ENCODE assay signal across 10 mouse cellular contexts in genomic region chr4:40875842-40876241, GRCm38 (mm10). TPM values are rescaled to one million over a fixed set of nuclear protein-coding genes. Genes with fewer than 3 reads are reported as not detected.
A peak's percentile ranks its signal among the peaks of the same experiment; 100 is the strongest.
DNase-seq lines count a peak whose midpoint lies in the region; ATAC-seq lines count a peak whose summit lies in the region.
"Had no signal": no experiment of that assay in that cellular context is flagged by ENCODE, and none has a peak within 500 bp of the region (broad histone marks: within the 10 kb centered on the region; RNA-seq: fewer than 3 reads in every experiment).

No protein-coding gene starts in this region.

- H3K27ac ChIP-seq in kidney, embryonic 16.5 days (ENCODE audit: low read length): no peak overlapping the region
- H3K27ac ChIP-seq: heart, adult 2 months had no signal

- ATAC-seq in erythroid progenitor cell, adult 5-6 weeks (replicated peaks; ENCODE audit: low FRiP score, poor library complexity, severe bottlenecking): no peak
- ATAC-seq in kidney, embryonic 16.5 days (ENCODE audit: low FRiP score, low TSS enrichment): no peak

- H3K9me3 ChIP-seq in kidney, embryonic 16.5 days (ENCODE audit: low read length): no peaks in the 10 kb centered on the region

- peak; percentile 25 for DNase-seq in gastrocnemius, postnatal 25 days
- DNase-seq in gastrocnemius, adult 8-10 months (ENCODE audit: low spot score in 2 of 2): no peak
- DNase-seq in brain, adult 2 months (ENCODE audit: low read depth, low spot score): peak; percentile 92
- DNase-seq in layer of hippocampus, postnatal 25 days (ENCODE audit: extremely low spot score in 1 of 2, low spot score in 1 of 2): peak; percentile 57 to 66
- peak; percentile 80 to 83 for DNase-seq in right cerebral cortex, postnatal 36 days (ENCODE audit: low spot score in 2 of 2)
- no peak for DNase-seq in kidney, adult 11 months

- 90% methylated on average over 20 of the region's 20 CpGs for WGBS in kidney, embryonic 16.5 days

- no peak overlapping the region for H3K9ac ChIP-seq in kidney, embryonic 16.5 days (replicated peaks; ENCODE audit: low read length)

- H3K4me2 ChIP-seq in kidney, embryonic 16.5 days (replicated peaks; ENCODE audit: low read depth, low read length): no peak overlapping the region

- H3K27me3 ChIP-seq in kidney, embryonic 16.5 days (ENCODE audit: insufficient read depth, low read length): no peaks in the 10 kb centered on the region

- H3K4me1 ChIP-seq in kidney, embryonic 16.5 days (ENCODE audit: insufficient read depth, low read length): peaks cover 36% of the 10 kb centered on the region

- H3K36me3 ChIP-seq in kidney, embryonic 16.5 days (ENCODE audit: insufficient read depth, low read length): no peaks in the 10 kb centered on the region

- H3K4me3 ChIP-seq in kidney, embryonic 16.5 days (ENCODE audit: low read length): no peak overlapping the region
- H3K4me3 ChIP-seq: heart, adult 2 months had no signal

RNA-seq across cellular contexts. Expression of gene B4galt1, which starts 22.0 kb away (rescaled TPM):
- 10 to 100 TPM; 28.2 to 30.5 TPM for total RNA-seq in gastrocnemius, postnatal 25 days (2021)
- total RNA-seq in gastrocnemius, adult 8-10 months (2022): 10 to 100 TPM; 22.3 to 27.7 (median 23.7) TPM
- 1 to 10 TPM; 6.7 to 8.3 TPM for total RNA-seq in layer of hippocampus, postnatal 25 days (2021)
- total RNA-seq in erythroid progenitor cell, adult 5-6 weeks (2015; ENCODE audit: low replicate concordance): 49.4 and 49.9 TPM in 2 replicates
- total RNA-seq in erythroid progenitor cell, adult 5-6 weeks (2017; ENCODE audit: low replicate concordance): 43.9 and 46.2 TPM in 2 replicates
- polyA plus RNA-seq in kidney, embryonic 16.5 days (2015; fragmentation: Nextera tagmentation; extraction: Ambion mirVana): 47.5 and 48.0 TPM in 2 replicates

RNA-seq across cellular contexts. Expression of gene Spink4, which starts 44.0 kb away (rescaled TPM):
- not detected for total RNA-seq in gastrocnemius, postnatal 25 days (2021)
- total RNA-seq in gastrocnemius, adult 8-10 months (2022): not detected
- total RNA-seq in layer of hippocampus, postnatal 25 days (2021): not detected
- total RNA-seq in erythroid progenitor cell, adult 5-6 weeks (2015; ENCODE audit: low replicate concordance): not detected in 2 replicates
- not detected in 2 replicates for total RNA-seq in erythroid progenitor cell, adult 5-6 weeks (2017; ENCODE audit: low replicate concordance)
- polyA plus RNA-seq in kidney, embryonic 16.5 days (2015; fragmentation: Nextera tagmentation; extraction: Ambion mirVana): not detected in 2 replicates
- polyA plus RNA-seq: neural tube, embryonic 11.5 days had no signal

Comparison
In these comparisons a context has a peak if more than half of its experiments do, and no peak if none do; other contexts are left out.
1. DNase-seq: peak in gastrocnemius, postnatal 25 days (single experiment), brain, adult 2 months (single experiment), layer of hippocampus, postnatal 25 days (2 of 2) and right cerebral cortex, postnatal 36 days (2 of 2); none in gastrocnemius, adult 8-10 months (0 of 2) and kidney, adult 11 months (single experiment).